Mouse (Mus musculus) ES-E14 (cell line): ENCODE data around the gene 4930503B20Rik.

ENCODE experiments used
- HCFC1 ChIP-seq: IDR thresholded peaks from 2 replicates; pipeline ENCODE4 v1.6.1; 2012; ENCODE audit warnings: low read length, inconsistent platforms, borderline replicate concordance; ENCODE audit not compliant: insufficient read depth
- MAFK ChIP-seq: IDR thresholded peaks from 2 replicates; pipeline ENCODE4 v1.6.1; 2014; ENCODE audit warnings: mild to moderate bottlenecking, low read depth, low read length, inconsistent platforms; ENCODE audit not compliant: insufficient read depth
- ZC3H11A ChIP-seq: IDR thresholded peaks from 2 replicates; pipeline ENCODE4 v1.6.1; 2012; ENCODE audit warnings: low read depth, mild to moderate bottlenecking, inconsistent platforms, low read length, borderline replicate concordance
- ZNF384 ChIP-seq: IDR thresholded peaks from 2 replicates; pipeline ENCODE4 v1.6.1; 2012; ENCODE audit warnings: low read depth, low read length, inconsistent platforms

GRCm38 (mm10) chr3:146607368-146607767 is 43.7 kb downstream of the 4930503B20Rik start:
- TF ChIP-seq HCFC1: no peak
- no peak for TF ChIP-seq MAFK
- TF ChIP-seq ZC3H11A: no peak
- TF ChIP-seq ZNF384: no peak
